Mouse (Mus musculus) lung, embryonic 14.5 days (tissue): ENCODE results near the gene Rbm5. TPM values are rescaled to one million over a fixed set of nuclear protein-coding genes. Genes with fewer than 3 reads are reported as not detected.

Experiments
- ATAC-seq: fragments of 200-750 bp; cut with Nextera tagmentation; 2 replicates; pipeline ENCODE4 v1.8.0; 2017; ENCODE audit warnings: mild to moderate bottlenecking, moderate TSS enrichment, moderate library complexity; ENCODE audit not compliant: insufficient read depth
- DNase-seq: peaks from one replicate; pipeline ENCODE4 v3.0.0-alpha.2; 2015
- H3K27ac ChIP-seq: fragments of 300-500 bp; sonication (generic); 2 replicates; pipeline ENCODE4 v1.5.1; 2014; ENCODE audit warnings: low read depth, mild to moderate bottlenecking, moderate library complexity
- H3K27me3 ChIP-seq: fragments of 300-500 bp; sonication (generic); 2 replicates; pipeline ENCODE4 v1.6.1; 2014; ENCODE audit warnings: low read length, control low read depth; ENCODE audit not compliant: insufficient read depth
- H3K36me3 ChIP-seq: fragments of 300-500 bp; sonication (generic); 2 replicates; pipeline ENCODE4 v1.6.1; 2014; ENCODE audit warnings: control low read depth; ENCODE audit not compliant: insufficient read depth
- H3K4me1 ChIP-seq: fragments of 300-500 bp; sonication (generic); 2 replicates; pipeline ENCODE4 v1.6.1; 2014; ENCODE audit warnings: antibody characterized with exemption, control low read depth; ENCODE audit not compliant: insufficient read depth
- H3K4me2 ChIP-seq: fragments of 300-500 bp; sonication (generic); 2 replicates; pipeline ENCODE4 v1.6.1; 2014; ENCODE audit warnings: mild to moderate bottlenecking
- H3K4me3 ChIP-seq: fragments of 300-500 bp; sonication (generic); 2 replicates; pipeline ENCODE4 v1.5.1; 2014; ENCODE audit warnings: low read depth, low read length
- H3K9ac ChIP-seq: fragments of 300-500 bp; sonication (generic); 2 replicates; pipeline ENCODE4 v1.6.1; 2014
- H3K9me3 ChIP-seq: fragments of 300-500 bp; sonication (generic); 2 replicates; pipeline ENCODE4 v1.6.1; 2016; ENCODE audit warnings: low read depth, low read length, control low read depth
- CTCF ChIP-seq: IDR thresholded peaks from 2 replicates; pipeline ENCODE4 v1.5.1; 2016; ENCODE audit warnings: antibody characterized with exemption, low read depth
- WGBS: fragments of 180-500 bp; shearing (Covaris S2); extraction: QIAGEN DNeasy Blood & Tissue Kit; methylation state at CpG from one replicate; pipeline ENCODE4 v1.1.7; 2014; 5-methylcytosine and 5-hydroxymethylcytosine counted together
- polyA plus RNA-seq: library from polyadenylated mRNA; unstranded; fragments of >200 nt; fragmentation: Nextera tagmentation; extraction: Ambion mirVana; gene quantifications from 2 replicates; pipeline ENCODE4 v1.2.1, GENCODE M21; 2014

The Rbm5 gene
- polyA plus RNA-seq, 1 experiment from 2014 or later = 176 TPM

GRCm38 (mm10) chr9:107708439-107709095 is 62.2 kb downstream of the Rbm5 start:
- no peak for DNase-seq
- Histone ChIP-seq H3K9me3 (no peaks in the 10 kb centered on the region), H3K4me2 (peak overlapping the region; percentile 91), H3K36me3 (peaks cover 17% of the 10 kb centered on the region; the same call in 1 of the 2 replicates), H3K27ac (peak overlapping the region; percentile 81), H3K9ac (peak overlapping the region; percentile 75), H3K27me3 (no peaks in the 10 kb centered on the region), H3K4me3 (peak overlapping the region; percentile 72), H3K4me1 (peaks cover 22% of the 10 kb centered on the region)
- WGBS = 1% methylated on average over 21 of the region's 21 CpGs
- ATAC-seq = no peak
- TF ChIP-seq CTCF = peak; percentile 12; the same call in 1 of the 2 replicates

GRCm38 (mm10) chr9:107707701-107708438 is 62.9 kb downstream of the Rbm5 start:
- Histone ChIP-seq H3K27me3 (no peaks in the 10 kb centered on the region), H3K27ac (peak overlapping the region; percentile 81), H3K36me3 (peaks cover 23% of the 10 kb centered on the region; the same call in 1 of the 2 replicates), H3K9ac (peak overlapping the region; percentile 75), H3K4me1 (peaks cover 29% of the 10 kb centered on the region), H3K9me3 (no peaks in the 10 kb centered on the region), H3K4me3 (peak overlapping the region; percentile 72), H3K4me2 (peak overlapping the region; percentile 91)
- TF ChIP-seq CTCF = no peak
- peak; percentile 66 for DNase-seq
- ATAC-seq = 0 out of 2 replicates have a peak, but pooled peaks have one; percentile 6
- WGBS = 3% methylated on average over 17 of the region's 17 CpGs

- peaks cover 24% of the 10 kb centered on the region; the same call in 1 of the 2 replicates for H3K36me3 ChIP-seq
- peaks cover 38% of the 10 kb centered on the region for H3K4me1 ChIP-seq
- H3K4me2 ChIP-seq = peak overlapping the region; percentile 91
- H3K4me3 ChIP-seq = peak overlapping the region; percentile 72
- peak overlapping the region; percentile 81 for H3K27ac ChIP-seq
- no peaks in the 10 kb centered on the region for H3K27me3 ChIP-seq
- 2% methylated on average over 14 of the region's 14 CpGs for WGBS
- TF ChIP-seq CTCF = no peak
- DNase-seq (peak; percentile 69), ATAC-seq (0 out of 2 replicates have a peak, but pooled peaks have one; percentile 9)
- H3K9me3 ChIP-seq = no peaks in the 10 kb centered on the region
- peak overlapping the region; percentile 75 for H3K9ac ChIP-seq
These were observed 64.0 kb downstream of the Rbm5 start for GRCm38 (mm10) chr9:107706781-107707211.

GRCm38 (mm10) chr9:107703337-107704122 is 67.3 kb downstream of the Rbm5 start:
- DNase-seq = no peak
- peak overlapping the region; percentile 62; the same call in 1 of the 2 replicates for H3K27ac ChIP-seq
- no peak overlapping the region for H3K4me3 ChIP-seq
- H3K27me3 ChIP-seq = no peaks in the 10 kb centered on the region
- no peaks in the 10 kb centered on the region for H3K9me3 ChIP-seq
- H3K9ac ChIP-seq = 0 out of 2 replicates have a peak overlapping the region, but pooled peaks have one; percentile 27
- no peak for TF ChIP-seq CTCF
- no peak overlapping the region for H3K4me2 ChIP-seq
- peaks cover 70% of the 10 kb centered on the region for H3K4me1 ChIP-seq
- ATAC-seq = no peak
- peaks cover 26% of the 10 kb centered on the region; the same call in 1 of the 2 replicates for H3K36me3 ChIP-seq
- 46% methylated on average over 14 of the region's 14 CpGs for WGBS

- no peak for TF ChIP-seq CTCF
- no peak for ATAC-seq
- H3K9me3 ChIP-seq = no peaks in the 10 kb centered on the region
- no peak overlapping the region for H3K4me3 ChIP-seq
- no peaks in the 10 kb centered on the region for H3K27me3 ChIP-seq
- 53% methylated on average over 3 of the region's 3 CpGs for WGBS
- DNase-seq = peak; percentile 46
- peak overlapping the region; percentile 62 for H3K27ac ChIP-seq
- peak overlapping the region; percentile 27; the same call in 1 of the 2 replicates for H3K9ac ChIP-seq
- peaks cover 78% of the 10 kb centered on the region for H3K4me1 ChIP-seq
- peaks cover 26% of the 10 kb centered on the region; the same call in 1 of the 2 replicates for H3K36me3 ChIP-seq
- H3K4me2 ChIP-seq = no peak overlapping the region
These were observed 68.1 kb downstream of the Rbm5 start for GRCm38 (mm10) chr9:107702606-107703185.

GRCm38 (mm10) chr9:107701594-107701993 is 69.2 kb downstream of the Rbm5 start:
- no peak overlapping the region for H3K4me3 ChIP-seq
- no peak for TF ChIP-seq CTCF
- no peaks in the 10 kb centered on the region for H3K9me3 ChIP-seq
- 30% methylated on average over 12 of the region's 12 CpGs for WGBS
- DNase-seq (peak; percentile 64), ATAC-seq (no peak; the same call in 1 of the 2 replicates)
- H3K36me3 ChIP-seq = peaks cover 26% of the 10 kb centered on the region; the same call in 1 of the 2 replicates
- H3K4me2 ChIP-seq = no peak overlapping the region
- H3K27ac ChIP-seq = no peak overlapping the region; the same call in 1 of the 2 replicates
- H3K9ac ChIP-seq = no peak overlapping the region
- no peaks in the 10 kb centered on the region for H3K27me3 ChIP-seq
- H3K4me1 ChIP-seq = peaks cover 80% of the 10 kb centered on the region
